Mouse (Mus musculus): ENCODE measurements around the gene Inka2. TPM values are rescaled to one million over a fixed set of nuclear protein-coding genes. Genes with fewer than 3 reads are reported as not detected.
A peak's percentile ranks its signal among the peaks of the same experiment; 100 is the strongest.

The Inka2 gene
- polyA plus RNA-seq, 1 experiment: 1.5 TPM

- H3K4me3 ChIP-seq (replicated peaks; ENCODE audit: control insufficient read depth, low read depth, low read length): no peak overlapping the region
- TF ChIP-seq CTCF (IDR thresholded peaks at IDR 0.05; ENCODE audit: control insufficient read depth, insufficient read depth, low read length): no peak
- TF ChIP-seq POLR2A (IDR thresholded peaks at IDR 0.05; ENCODE audit: borderline replicate concordance, control insufficient read depth, low read depth, low read length): no peak
- WGBS: 92% methylated on average over 3 of the region's 3 CpGs
- H3K4me1 ChIP-seq (ENCODE audit: control insufficient read depth, insufficient read depth, low read length): no peaks in the 10 kb centered on the region
- no peak overlapping the region for H3K27ac ChIP-seq (ENCODE audit: control insufficient read depth, insufficient read depth, low read depth, low read length, poor library complexity)
Measured at GRCm38 (mm10) chr3:105722510-105722909, 18.1 kb downstream of the Inka2 start.

- 2% methylated on average over 1 of the region's 1 CpGs for WGBS
- TF ChIP-seq CTCF (IDR thresholded peaks at IDR 0.05; ENCODE audit: control insufficient read depth, insufficient read depth, low read length) (peak; percentile 16; the same call in 1 of the 2 replicates), POLR2A (IDR thresholded peaks at IDR 0.05; ENCODE audit: borderline replicate concordance, control insufficient read depth, low read depth, low read length) (no peak)
- no peak overlapping the region for H3K4me3 ChIP-seq (replicated peaks; ENCODE audit: control insufficient read depth, low read depth, low read length)
- no peaks in the 10 kb centered on the region for H3K4me1 ChIP-seq (ENCODE audit: control insufficient read depth, insufficient read depth, low read length)
- no peak overlapping the region for H3K27ac ChIP-seq (ENCODE audit: control insufficient read depth, insufficient read depth, low read depth, low read length, poor library complexity)
Measured at GRCm38 (mm10) chr3:105726037-105726436, 21.6 kb downstream of the Inka2 start.

GRCm38 (mm10) chr3:105732360-105732759 is 28.0 kb downstream of the Inka2 start:
- 85% methylated on average over 4 of the region's 4 CpGs for WGBS
- no peak for TF ChIP-seq POLR2A (IDR thresholded peaks at IDR 0.05; ENCODE audit: borderline replicate concordance, control insufficient read depth, low read depth, low read length)
- TF ChIP-seq CTCF (IDR thresholded peaks at IDR 0.05; ENCODE audit: control insufficient read depth, insufficient read depth, low read length): no peak
- Histone ChIP-seq H3K4me1 (ENCODE audit: control insufficient read depth, insufficient read depth, low read length) (no peaks in the 10 kb centered on the region), H3K27ac (ENCODE audit: control insufficient read depth, insufficient read depth, low read depth, low read length, poor library complexity) (no peak overlapping the region), H3K4me3 (replicated peaks; ENCODE audit: control insufficient read depth, low read depth, low read length) (no peak overlapping the region)

- no peak overlapping the region for H3K27ac ChIP-seq (ENCODE audit: control insufficient read depth, insufficient read depth, low read depth, low read length, poor library complexity)
- WGBS: 94% methylated on average over 4 of the region's 4 CpGs
- TF ChIP-seq POLR2A (IDR thresholded peaks at IDR 0.05; ENCODE audit: borderline replicate concordance, control insufficient read depth, low read depth, low read length) (no peak), CTCF (IDR thresholded peaks at IDR 0.05; ENCODE audit: control insufficient read depth, insufficient read depth, low read length) (no peak)
Measured at GRCm38 (mm10) chr3:105733538-105733937, 29.1 kb downstream of the Inka2 start.

GRCm38 (mm10) chr3:105735285-105735684 is 30.9 kb downstream of the Inka2 start:
- Histone ChIP-seq H3K27ac (ENCODE audit: control insufficient read depth, insufficient read depth, low read depth, low read length, poor library complexity) (no peak overlapping the region), H3K4me3 (replicated peaks; ENCODE audit: control insufficient read depth, low read depth, low read length) (no peak overlapping the region), H3K4me1 (ENCODE audit: control insufficient read depth, insufficient read depth, low read length) (no peaks in the 10 kb centered on the region)
- TF ChIP-seq POLR2A (IDR thresholded peaks at IDR 0.05; ENCODE audit: borderline replicate concordance, control insufficient read depth, low read depth, low read length) (no peak), CTCF (IDR thresholded peaks at IDR 0.05; ENCODE audit: control insufficient read depth, insufficient read depth, low read length) (no peak)

More at GRCm38 (mm10) chr3:105733538-105733937, 29.1 kb downstream of the Inka2 start:
- Histone ChIP-seq H3K4me1 (ENCODE audit: control insufficient read depth, insufficient read depth, low read length) (no peaks in the 10 kb centered on the region), H3K4me3 (replicated peaks; ENCODE audit: control insufficient read depth, low read depth, low read length) (no peak overlapping the region)

- TF ChIP-seq CTCF (IDR thresholded peaks at IDR 0.05; ENCODE audit: control insufficient read depth, insufficient read depth, low read length): no peak
- no peak for TF ChIP-seq POLR2A (IDR thresholded peaks at IDR 0.05; ENCODE audit: borderline replicate concordance, control insufficient read depth, low read depth, low read length)
- Histone ChIP-seq H3K27ac (ENCODE audit: control insufficient read depth, insufficient read depth, low read depth, low read length, poor library complexity) (no peak overlapping the region), H3K4me1 (ENCODE audit: control insufficient read depth, insufficient read depth, low read length) (no peaks in the 10 kb centered on the region), H3K4me3 (replicated peaks; ENCODE audit: control insufficient read depth, low read depth, low read length) (no peak overlapping the region)
- WGBS: 77% methylated on average over 1 of the region's 1 CpGs
Measured at GRCm38 (mm10) chr3:105736148-105736547, 31.7 kb downstream of the Inka2 start.

GRCm38 (mm10) chr3:105737070-105737469 is 32.7 kb downstream of the Inka2 start:
- TF ChIP-seq POLR2A (IDR thresholded peaks at IDR 0.05; ENCODE audit: borderline replicate concordance, control insufficient read depth, low read depth, low read length) (no peak), CTCF (IDR thresholded peaks at IDR 0.05; ENCODE audit: control insufficient read depth, insufficient read depth, low read length) (no peak)
- 92% methylated on average over 7 of the region's 7 CpGs for WGBS
- Histone ChIP-seq H3K27ac (ENCODE audit: control insufficient read depth, insufficient read depth, low read depth, low read length, poor library complexity) (no peak overlapping the region), H3K4me1 (ENCODE audit: control insufficient read depth, insufficient read depth, low read length) (no peaks in the 10 kb centered on the region), H3K4me3 (replicated peaks; ENCODE audit: control insufficient read depth, low read depth, low read length) (no peak overlapping the region)

- WGBS: 79% methylated on average over 3 of the region's 3 CpGs
- Histone ChIP-seq H3K27ac (ENCODE audit: control insufficient read depth, insufficient read depth, low read depth, low read length, poor library complexity) (no peak overlapping the region), H3K4me1 (ENCODE audit: control insufficient read depth, insufficient read depth, low read length) (no peaks in the 10 kb centered on the region), H3K4me3 (replicated peaks; ENCODE audit: control insufficient read depth, low read depth, low read length) (no peak overlapping the region)
- no peak for TF ChIP-seq POLR2A (IDR thresholded peaks at IDR 0.05; ENCODE audit: borderline replicate concordance, control insufficient read depth, low read depth, low read length)
- TF ChIP-seq CTCF (IDR thresholded peaks at IDR 0.05; ENCODE audit: control insufficient read depth, insufficient read depth, low read length): no peak
Measured at GRCm38 (mm10) chr3:105737666-105738065, 33.3 kb downstream of the Inka2 start.

GRCm38 (mm10) chr3:105746542-105746941 is 42.1 kb downstream of the Inka2 start:
- no peak overlapping the region for H3K27ac ChIP-seq (ENCODE audit: control insufficient read depth, insufficient read depth, low read depth, low read length, poor library complexity)
- TF ChIP-seq CTCF (IDR thresholded peaks at IDR 0.05; ENCODE audit: control insufficient read depth, insufficient read depth, low read length) (no peak), POLR2A (IDR thresholded peaks at IDR 0.05; ENCODE audit: borderline replicate concordance, control insufficient read depth, low read depth, low read length) (no peak)
- no peaks in the 10 kb centered on the region for H3K4me1 ChIP-seq (ENCODE audit: control insufficient read depth, insufficient read depth, low read length)
- no peak overlapping the region for H3K4me3 ChIP-seq (replicated peaks; ENCODE audit: control insufficient read depth, low read depth, low read length)
- 71% methylated on average over 2 of the region's 2 CpGs for WGBS

Data from bone marrow, adult 2 months (tissue).